In genomic region chr1:37871704-37872103, GRCm38 (mm10) we compare ENCODE assay signal across 8 mouse cellular contexts. TPM values are rescaled to one million over a fixed set of nuclear protein-coding genes. Genes with fewer than 3 reads are reported as not detected.
DNase-seq lines count a peak whose midpoint lies in the region; ATAC-seq and TF ChIP-seq lines count a peak whose summit lies in the region.

Gene Lipt1 (plus strand): TSS chr1:37871738.

- no peaks in the 10 kb centered on the region for H3K9me3 ChIP-seq in heart, postnatal 0 days (replicated peaks; ENCODE audit: control insufficient read depth, low read length)
- H3K9me3 ChIP-seq in liver, postnatal 0 days (ENCODE audit: low read length): 0 out of 2 replicates have a peak, but pooled peaks cover 5% of the 10 kb centered on the region
- 0 out of 2 replicates have a peak, but pooled peaks cover 4% of the 10 kb centered on the region for H3K9me3 ChIP-seq in neural tube, embryonic 15.5 days (replicated peaks)

- H3K4me1 ChIP-seq in cortical plate, adult 2 months (ENCODE audit: control insufficient read depth, insufficient read depth, low read length): peaks cover 1% of the 10 kb centered on the region; the same call in 1 of the 2 replicates
- peaks cover 9% of the 10 kb centered on the region for H3K4me1 ChIP-seq in heart, postnatal 0 days (ENCODE audit: control insufficient read depth, insufficient read depth)
- peaks cover 12% of the 10 kb centered on the region for H3K4me1 ChIP-seq in liver, postnatal 0 days (ENCODE audit: insufficient read depth)
- peaks cover 17% of the 10 kb centered on the region for H3K4me1 ChIP-seq in neural tube, embryonic 15.5 days

- H3K4me3 ChIP-seq in cortical plate, adult 2 months (ENCODE audit: insufficient read depth, low read length): peak within 1 kb of the TSS; percentile 31
- H3K4me3 ChIP-seq in heart, postnatal 0 days (ENCODE audit: low read depth, low read length): peak within 1 kb of the TSS; percentile 57
- H3K4me3 ChIP-seq in liver, postnatal 0 days (ENCODE audit: low read depth, low read length): peak within 1 kb of the TSS; percentile 63
- peak within 1 kb of the TSS; percentile 49 for H3K4me3 ChIP-seq in neural tube, embryonic 15.5 days (replicated peaks)

- peak within 1 kb of the TSS; percentile 47 for H3K27ac ChIP-seq in cortical plate, adult 2 months (ENCODE audit: insufficient read depth, low read length)
- peak within 1 kb of the TSS; percentile 87 for H3K27ac ChIP-seq in heart, postnatal 0 days (ENCODE audit: low read depth)
- peak within 1 kb of the TSS; percentile 63 for H3K27ac ChIP-seq in liver, postnatal 0 days (ENCODE audit: low read depth)
- H3K27ac ChIP-seq in neural tube, embryonic 15.5 days (replicated peaks): peak within 1 kb of the TSS; percentile 81

- ATAC-seq in heart, postnatal 0 days (ENCODE audit: insufficient read depth, low read depth): peak; percentile 77
- peak; percentile 52 for ATAC-seq in liver, postnatal 0 days
- peak; percentile 56 for ATAC-seq in neural tube, embryonic 15.5 days (ENCODE audit: low FRiP score)

- TF ChIP-seq POLR2A in cortical plate, adult 2 months (IDR thresholded peaks at IDR 0.05; ENCODE audit: extremely low read depth, insufficient read depth, low read length): no peak

- peaks cover 21% of the 10 kb centered on the region for H3K36me3 ChIP-seq in heart, postnatal 0 days (replicated peaks; ENCODE audit: control insufficient read depth, insufficient read depth, low read length)
- H3K36me3 ChIP-seq in liver, postnatal 0 days (replicated peaks; ENCODE audit: insufficient read depth, low read length): peaks cover 8% of the 10 kb centered on the region; the same call in 1 of the 2 replicates
- H3K36me3 ChIP-seq in neural tube, embryonic 15.5 days: peaks cover 16% of the 10 kb centered on the region

- no peak for TF ChIP-seq EP300 in heart, postnatal 0 days (IDR thresholded peaks at IDR 0.05; ENCODE audit: low read depth)
- no peak for TF ChIP-seq EP300 in liver, postnatal 0 days (IDR thresholded peaks at IDR 0.05; ENCODE audit: low read depth)

- TF ChIP-seq CTCF in cortical plate, adult 2 months (IDR thresholded peaks at IDR 0.05; ENCODE audit: extremely low read depth, insufficient read depth, low read length): no peak
- TF ChIP-seq CTCF in heart, postnatal 0 days (IDR thresholded peaks at IDR 0.05; ENCODE audit: low read depth): no peak
- TF ChIP-seq CTCF in liver, postnatal 0 days (IDR thresholded peaks at IDR 0.05; ENCODE audit: low read depth): no peak

- peak; percentile 59 for DNase-seq in cerebellum, adult 9-11 months
- no peak for DNase-seq in cerebellum, adult 9-10 months
- peak; percentile 95 for DNase-seq in 3T3-L1 (ENCODE audit: low read depth, low spot score)
- peak; percentile 48 for DNase-seq in heart, postnatal 0 days (ENCODE audit: low spot score)
- no peak for DNase-seq in liver, postnatal 0 days
- DNase-seq in right cerebral cortex, postnatal 14 days: no peak

- peak within 1 kb of the TSS; percentile 77 for H3K4me2 ChIP-seq in heart, postnatal 0 days (ENCODE audit: low read depth, low read length)
- H3K4me2 ChIP-seq in liver, postnatal 0 days (ENCODE audit: low read depth, low read length): peak within 1 kb of the TSS; percentile 79
- H3K4me2 ChIP-seq in neural tube, embryonic 15.5 days: peak within 1 kb of the TSS; percentile 70

- 4% methylated on average over 7 of the region's 7 CpGs for WGBS in heart, postnatal 0 days
- WGBS in liver, postnatal 0 days (ENCODE audit: insufficient replicate concordance): 18% methylated on average over 7 of the region's 7 CpGs
- WGBS in neural tube, embryonic 15.5 days: 7% methylated on average over 7 of the region's 7 CpGs

- peak within 1 kb of the TSS; percentile 44; the same call in 1 of the 2 replicates for H3K9ac ChIP-seq in heart, postnatal 0 days (replicated peaks; ENCODE audit: low read depth, low read length)
- peak within 1 kb of the TSS; percentile 60 for H3K9ac ChIP-seq in liver, postnatal 0 days (replicated peaks)
- peak within 1 kb of the TSS; percentile 44 for H3K9ac ChIP-seq in neural tube, embryonic 15.5 days (replicated peaks)

- H3K27me3 ChIP-seq in heart, postnatal 0 days (ENCODE audit: control insufficient read depth, insufficient read depth, low read length): no peaks in the 10 kb centered on the region
- no peaks in the 10 kb centered on the region for H3K27me3 ChIP-seq in liver, postnatal 0 days (ENCODE audit: insufficient read depth, low read length)
- peaks cover 6% of the 10 kb centered on the region; the same call in 1 of the 2 replicates for H3K27me3 ChIP-seq in neural tube, embryonic 15.5 days (replicated peaks)

RNA-seq across cellular contexts. Expression of gene Lipt1, which starts in this region (rescaled TPM):
- polyA plus RNA-seq in cortical plate, adult 2 months (2012; rRNA removed): 8.1 and 8.5 TPM in 2 replicates
- 6.9 and 8.9 TPM in 2 replicates for total RNA-seq in heart, postnatal 0 days (2014; rRNA removed; ENCODE audit: low replicate concordance)
- 10.4 and 12.0 TPM in 2 replicates for polyA plus RNA-seq in heart, postnatal 0 days (2015; fragmentation: Nextera tagmentation; extraction: Ambion mirVana)
- polyA plus RNA-seq in liver, postnatal 0 days (2015; fragmentation: Nextera tagmentation; extraction: Ambion mirVana): 4.9 and 5.7 TPM in 2 replicates
- 7.4 and 7.5 TPM in 2 replicates for polyA plus RNA-seq in neural tube, embryonic 15.5 days (2015; fragmentation: Nextera tagmentation; extraction: Ambion mirVana)

Comparison
In these comparisons a context has a peak if more than half of its experiments do, and no peak if none do; other contexts are left out.
1. DNase-seq: peak in cerebellum, adult 9-11 months (single experiment), 3T3-L1 (single experiment) and heart, postnatal 0 days (single experiment); none in cerebellum, adult 9-10 months (single experiment), liver, postnatal 0 days (single experiment) and right cerebral cortex, postnatal 14 days (single experiment).
2. Peak in every context shown above with its lines, with median percentiles within 50 percentile points of each other: H3K27ac ChIP-seq, H3K4me3 ChIP-seq, ATAC-seq, H3K4me2 ChIP-seq and H3K9ac ChIP-seq.